Comparison of ENCODE assay signal across 14 mouse cellular contexts in genomic region chr5:66750641-66751040, GRCm38 (mm10). TPM values are rescaled to one million over a fixed set of nuclear protein-coding genes. Genes with fewer than 3 reads are reported as not detected.
DNase-seq lines count a peak whose midpoint lies in the region; ATAC-seq lines count a peak whose summit lies in the region.
"Had no signal": no experiment of that assay in that cellular context is flagged by ENCODE, and none has a peak within 500 bp of the region (broad histone marks: within the 10 kb centered on the region; RNA-seq: fewer than 3 reads in every experiment).

No protein-coding gene starts in this region.

- WGBS in heart, embryonic 12.5 days = 67% methylated on average over 7 of the region's 7 CpGs
- 69% methylated on average over 7 of the region's 7 CpGs for WGBS in kidney, embryonic 15.5 days

- H3K27me3 ChIP-seq in heart, embryonic 12.5 days (replicated peaks) = peaks cover 43% of the 10 kb centered on the region
- H3K27me3 ChIP-seq in kidney, embryonic 15.5 days = peaks cover 5% of the 10 kb centered on the region; the same call in 1 of the 2 replicates
- H3K27me3 ChIP-seq: midbrain, embryonic 13.5 days had no signal

- H3K9ac ChIP-seq in heart, embryonic 12.5 days = no peak overlapping the region
- no peak overlapping the region for H3K9ac ChIP-seq in kidney, embryonic 15.5 days
- H3K9ac ChIP-seq: limb, embryonic 13.5 days; midbrain, embryonic 13.5 days had no signal

- ATAC-seq in heart, embryonic 12.5 days (ENCODE audit: insufficient number of reproducible peaks, low FRiP score) = no peak
- no peak for ATAC-seq in kidney, embryonic 15.5 days (replicated peaks; ENCODE audit: low FRiP score)
- ATAC-seq in megakaryocyte progenitor cell, adult 5-6 weeks (replicated peaks; ENCODE audit: poor library complexity) = no peak
- ATAC-seq: midbrain, embryonic 13.5 days had no signal

- H3K4me3 ChIP-seq in heart, embryonic 12.5 days = no peak overlapping the region
- no peak overlapping the region for H3K4me3 ChIP-seq in kidney, embryonic 15.5 days (replicated peaks)
- H3K4me3 ChIP-seq: limb, embryonic 13.5 days; midbrain, embryonic 13.5 days had no signal

- H3K4me1 ChIP-seq in heart, embryonic 12.5 days (replicated peaks) = peaks cover 33% of the 10 kb centered on the region
- peaks cover 40% of the 10 kb centered on the region for H3K4me1 ChIP-seq in kidney, embryonic 15.5 days

- no peaks in the 10 kb centered on the region for H3K9me3 ChIP-seq in heart, embryonic 12.5 days (replicated peaks)
- no peaks in the 10 kb centered on the region for H3K9me3 ChIP-seq in kidney, embryonic 15.5 days (replicated peaks)
- H3K9me3 ChIP-seq: limb, embryonic 13.5 days; midbrain, embryonic 13.5 days had no signal

- no peak overlapping the region for H3K4me2 ChIP-seq in heart, embryonic 12.5 days
- H3K4me2 ChIP-seq in kidney, embryonic 15.5 days = no peak overlapping the region
- H3K4me2 ChIP-seq: limb, embryonic 13.5 days; midbrain, embryonic 13.5 days had no signal

- DNase-seq in adrenal gland, adult (ENCODE audit: inconsistent age in 2 of 2, low spot score in 1 of 2) = peak; percentile 48 to 72
- no peak for DNase-seq in adrenal gland, postnatal 10 days
- peak; percentile 46 to 53 for DNase-seq in heart, adult 18-20 months
- DNase-seq in lung, postnatal 36 days = peak; percentile 38
- DNase-seq in lung, postnatal 25 days (ENCODE audit: low spot score) = no peak
- DNase-seq: adrenal gland, postnatal 25 days; kidney, postnatal 25 days; right cerebral cortex, postnatal 25 days had no signal

- H3K27ac ChIP-seq in heart, embryonic 12.5 days (ENCODE audit: poor library complexity, severe bottlenecking) = no peak overlapping the region
- no peak overlapping the region for H3K27ac ChIP-seq in kidney, embryonic 15.5 days
- H3K27ac ChIP-seq: limb, embryonic 13.5 days; midbrain, embryonic 13.5 days had no signal

- H3K36me3 ChIP-seq in heart, embryonic 12.5 days = no peaks in the 10 kb centered on the region
- no peaks in the 10 kb centered on the region for H3K36me3 ChIP-seq in kidney, embryonic 15.5 days
- H3K36me3 ChIP-seq: limb, embryonic 13.5 days; midbrain, embryonic 13.5 days had no signal

RNA-seq across cellular contexts. Expression of gene Limch1, which starts 5.0 kb away (rescaled TPM):
- total RNA-seq in adrenal gland, postnatal 10 days (2021) = 100 to 1,000 TPM in 1 of 2 experiments, 10 to 100 TPM in 1; 69.5 to 100 TPM
- total RNA-seq in heart, adult 18-20 months (2021) = 100 to 1,000 TPM; 237 to 240 TPM
- 25.0 and 29.1 TPM in 2 replicates for polyA plus RNA-seq in heart, embryonic 12.5 days (2016; fragmentation: Nextera tagmentation; extraction: Ambion mirVana)
- 35.1 and 39.1 TPM in 2 replicates for polyA plus RNA-seq in kidney, embryonic 15.5 days (2015; fragmentation: Nextera tagmentation; extraction: Ambion mirVana)
- total RNA-seq in megakaryocyte progenitor cell, adult 5-6 weeks (2015) = not detected in 2 replicates
- total RNA-seq in megakaryocyte progenitor cell, adult 5-6 weeks (2017) = not detected in 2 replicates
- total RNA-seq: granulocyte monocyte progenitor cell, adult 5-6 weeks had no signal

Comparison
In these comparisons a context has a peak if more than half of its experiments do, and no peak if none do; other contexts are left out.
1. DNase-seq: peak in adrenal gland, adult (2 of 2), heart, adult 18-20 months (2 of 2) and lung, postnatal 36 days (single experiment); none in adrenal gland, postnatal 10 days (single experiment) and lung, postnatal 25 days (single experiment).
2. RNA of gene Limch1, which starts 5.0 kb away (total RNA-seq): 237 to 240 TPM in heart, adult 18-20 months and 69.5 to 100 TPM in adrenal gland, postnatal 10 days; not detected in megakaryocyte progenitor cell, adult 5-6 weeks; every median in the first group is over 10 times any median in the second.